ENCODE assay signal across 8 mouse cellular contexts in the genomic region with DNA sequence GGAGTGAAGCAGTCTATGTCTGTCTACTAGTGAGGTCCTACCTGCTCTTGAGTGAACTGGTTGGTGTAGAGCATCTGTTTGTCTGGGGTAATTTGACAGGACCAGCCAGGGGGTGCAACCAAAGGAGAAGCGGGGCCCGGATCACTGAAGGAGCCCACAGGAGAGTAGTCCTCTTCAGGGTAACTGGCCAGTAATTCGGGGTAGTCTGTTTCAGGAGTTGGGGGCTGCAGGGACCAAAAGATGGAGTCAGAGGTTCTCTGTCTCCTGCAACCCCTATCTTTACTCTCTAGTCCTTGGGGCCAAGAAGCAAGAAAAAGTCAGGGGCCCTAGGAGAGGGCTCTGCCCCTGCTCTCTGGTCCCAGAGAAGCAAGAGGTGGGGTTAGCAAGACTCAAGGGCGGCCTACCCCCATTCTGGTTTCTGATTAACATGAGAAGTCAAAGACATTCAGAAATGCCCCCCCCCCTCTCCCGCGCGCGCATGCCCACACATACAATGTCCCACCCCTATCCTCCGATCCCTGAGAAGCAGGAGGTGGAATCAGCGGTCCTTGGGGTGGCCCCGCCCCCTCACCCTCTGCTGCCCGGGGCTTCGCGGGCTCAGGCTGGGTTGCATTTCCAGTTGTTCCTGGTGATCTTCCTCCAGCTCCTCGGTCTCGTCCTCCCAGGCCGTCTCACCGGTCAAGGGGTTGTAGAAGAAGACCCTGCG. TPM values are rescaled to one million over a fixed set of nuclear protein-coding genes. Genes with fewer than 3 reads are reported as not detected.
DNase-seq lines count a peak whose midpoint lies in the region; ATAC-seq lines count a peak whose summit lies in the region.

No protein-coding gene starts in this region.

- ATAC-seq in lung, embryonic 16.5 days (ENCODE audit: low read depth): peak; percentile 64
- no peak for ATAC-seq in hindbrain, embryonic 13.5 days (ENCODE audit: low FRiP score)
- no peak for ATAC-seq in limb, embryonic 13.5 days (ENCODE audit: low FRiP score, low read depth)
- ATAC-seq in stomach, embryonic 14.5 days (ENCODE audit: insufficient number of reproducible peaks, insufficient read depth, low FRiP score, low read depth): peak; percentile 80
- no peak for ATAC-seq in megakaryocyte, adult 5-6 weeks (ENCODE audit: poor library complexity, severe bottlenecking)

- peak overlapping the region; percentile 49 for H3K4me2 ChIP-seq in lung, embryonic 16.5 days (ENCODE audit: low read depth, low read length)
- H3K4me2 ChIP-seq in hindbrain, embryonic 13.5 days: peak overlapping the region; percentile 43
- peak overlapping the region; percentile 58 for H3K4me2 ChIP-seq in limb, embryonic 13.5 days (replicated peaks)
- H3K4me2 ChIP-seq in stomach, embryonic 14.5 days (replicated peaks; ENCODE audit: low read depth, low read length): peak overlapping the region; percentile 56

- H3K4me1 ChIP-seq in lung, embryonic 16.5 days (replicated peaks; ENCODE audit: control insufficient read depth, insufficient read depth, low read length): peaks cover 6% of the 10 kb centered on the region; the same call in 1 of the 2 replicates
- H3K4me1 ChIP-seq in hindbrain, embryonic 13.5 days (replicated peaks): peaks cover 7% of the 10 kb centered on the region; the same call in 1 of the 2 replicates
- peaks cover 14% of the 10 kb centered on the region for H3K4me1 ChIP-seq in limb, embryonic 13.5 days
- H3K4me1 ChIP-seq in stomach, embryonic 14.5 days (ENCODE audit: control insufficient read depth, insufficient read depth, low read length): peaks cover 9% of the 10 kb centered on the region; the same call in 1 of the 2 replicates

- 0 out of 2 replicates have a peak, but pooled peaks cover 1% of the 10 kb centered on the region for H3K27me3 ChIP-seq in lung, embryonic 16.5 days (ENCODE audit: control insufficient read depth, insufficient read depth, low read depth, low read length)
- H3K27me3 ChIP-seq in hindbrain, embryonic 13.5 days: peaks cover 28% of the 10 kb centered on the region
- H3K27me3 ChIP-seq in limb, embryonic 13.5 days: peaks cover 32% of the 10 kb centered on the region
- H3K27me3 ChIP-seq in stomach, embryonic 14.5 days (ENCODE audit: control insufficient read depth, insufficient read depth, low read length): 0 out of 2 replicates have a peak, but pooled peaks cover 1% of the 10 kb centered on the region

- 37% methylated on average over 19 of the region's 19 CpGs for WGBS in lung, embryonic 16.5 days
- WGBS in hindbrain, embryonic 13.5 days: 45% methylated on average over 19 of the region's 19 CpGs
- 32% methylated on average over 19 of the region's 19 CpGs for WGBS in limb, embryonic 13.5 days
- WGBS in stomach, embryonic 14.5 days: 38% methylated on average over 19 of the region's 19 CpGs

- H3K9me3 ChIP-seq in lung, embryonic 16.5 days (ENCODE audit: control insufficient read depth, low read length): no peaks in the 10 kb centered on the region
- no peaks in the 10 kb centered on the region for H3K9me3 ChIP-seq in hindbrain, embryonic 13.5 days
- no peaks in the 10 kb centered on the region for H3K9me3 ChIP-seq in limb, embryonic 13.5 days
- no peaks in the 10 kb centered on the region for H3K9me3 ChIP-seq in stomach, embryonic 14.5 days (ENCODE audit: control insufficient read depth, low read depth, low read length)

- peak overlapping the region; percentile 27; the same call in 1 of the 2 replicates for H3K9ac ChIP-seq in lung, embryonic 16.5 days (ENCODE audit: low read length)
- 0 out of 2 replicates have a peak overlapping the region, but pooled peaks have one; percentile 19 for H3K9ac ChIP-seq in hindbrain, embryonic 13.5 days
- no peak overlapping the region for H3K9ac ChIP-seq in limb, embryonic 13.5 days
- peak overlapping the region; percentile 14; the same call in 1 of the 2 replicates for H3K9ac ChIP-seq in stomach, embryonic 14.5 days (replicated peaks; ENCODE audit: low read depth, low read length)

- H3K36me3 ChIP-seq in lung, embryonic 16.5 days (ENCODE audit: control insufficient read depth, insufficient read depth, low read length): no peaks in the 10 kb centered on the region
- H3K36me3 ChIP-seq in hindbrain, embryonic 13.5 days: no peaks in the 10 kb centered on the region
- H3K36me3 ChIP-seq in limb, embryonic 13.5 days: no peaks in the 10 kb centered on the region
- no peaks in the 10 kb centered on the region; the same call in 1 of the 2 replicates for H3K36me3 ChIP-seq in stomach, embryonic 14.5 days (ENCODE audit: control insufficient read depth, insufficient read depth, low read length)

- no peak overlapping the region for H3K4me3 ChIP-seq in lung, embryonic 16.5 days (ENCODE audit: low read length)
- peak overlapping the region; percentile 26 for H3K4me3 ChIP-seq in hindbrain, embryonic 13.5 days
- H3K4me3 ChIP-seq in limb, embryonic 13.5 days: peak overlapping the region; percentile 23
- H3K4me3 ChIP-seq in stomach, embryonic 14.5 days (ENCODE audit: low read depth, low read length): peak overlapping the region; percentile 22; the same call in 1 of the 2 replicates

- DNase-seq in lung, postnatal 10 days: no peak
- DNase-seq in cerebellum, adult 18-20 months: no peak
- DNase-seq in gastrocnemius, adult 18-20 months (ENCODE audit: low spot score): no peak

- H3K27ac ChIP-seq in lung, embryonic 16.5 days (ENCODE audit: low read length): no peak overlapping the region
- H3K27ac ChIP-seq in hindbrain, embryonic 13.5 days: no peak overlapping the region; the same call in 1 of the 2 replicates
- no peak overlapping the region for H3K27ac ChIP-seq in limb, embryonic 13.5 days
- peak overlapping the region; percentile 86 for H3K27ac ChIP-seq in stomach, embryonic 14.5 days (ENCODE audit: low read length)

RNA-seq across cellular contexts. Expression of a gene that starts 23.9 kb away (rescaled TPM):
- 14.1 and 15.7 TPM in 2 replicates for polyA plus RNA-seq in lung, embryonic 16.5 days (2015; fragmentation: Nextera tagmentation; extraction: Ambion mirVana)
- polyA plus RNA-seq in hindbrain, embryonic 13.5 days (2015; fragmentation: Nextera tagmentation; extraction: Ambion mirVana): 3.2 and 3.4 TPM in 2 replicates
- polyA plus RNA-seq in limb, embryonic 13.5 days (2015; fragmentation: Nextera tagmentation; extraction: Ambion mirVana): 5.1 and 6.8 TPM in 2 replicates
- 13.2 and 16.4 TPM in 2 replicates for polyA plus RNA-seq in stomach, embryonic 14.5 days (2014; fragmentation: Nextera tagmentation; extraction: Ambion mirVana)
- 1 to 10 TPM; 6.1 to 6.8 TPM for total RNA-seq in gastrocnemius, adult 18-20 months (2021)
- total RNA-seq in megakaryocyte, adult 5-6 weeks (2015): 20.1 and 20.5 TPM in 2 replicates
- 20.1 and 21.9 TPM in 2 replicates for total RNA-seq in megakaryocyte, adult 5-6 weeks (2017)

Comparison
In these comparisons a context has a peak if more than half of its experiments do, and no peak if none do; other contexts are left out.
1. ATAC-seq: peak in lung, embryonic 16.5 days (single experiment) and stomach, embryonic 14.5 days (single experiment); none in hindbrain, embryonic 13.5 days (single experiment), limb, embryonic 13.5 days (single experiment) and megakaryocyte, adult 5-6 weeks (single experiment).
2. Peak in every context shown above with its lines, with median percentiles within 50 percentile points of each other: H3K4me2 ChIP-seq.